Mouse (Mus musculus) ES-CJ7 (cell line): ENCODE measurements around the gene Gm29427.
"Not testable (repeated sequence)": the region's sequence is repeated elsewhere in the genome, so short reads cannot be mapped to it uniquely, and the experiment has no call there.

ENCODE experiments used
- DNase-seq: peaks from one replicate; pipeline ENCODE4 v3.0.0; 2011; ENCODE audit warnings: low read depth, low spot score

The Gm29427 gene

DNA sequence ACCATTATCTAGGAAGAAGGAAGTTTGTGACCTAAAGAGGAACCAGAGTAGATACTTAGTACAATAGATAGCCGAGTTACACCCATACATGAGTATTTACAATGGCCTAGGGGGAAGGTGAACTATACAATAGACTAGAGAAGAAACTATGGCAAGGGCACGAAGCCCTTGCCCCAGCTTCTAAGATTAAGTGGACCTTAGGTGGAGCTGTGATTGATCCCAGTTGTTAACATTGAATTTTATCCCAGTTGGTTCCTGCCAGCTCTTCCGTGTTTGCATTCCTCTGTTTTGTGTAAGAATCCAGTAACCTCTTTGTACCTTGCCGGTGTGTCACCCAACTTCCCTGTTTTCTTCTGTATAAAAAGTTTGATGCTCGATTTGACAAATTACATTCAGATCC is 52.0 kb downstream of the Gm29427 start:
- DNase-seq: peak; percentile 4

DNA sequence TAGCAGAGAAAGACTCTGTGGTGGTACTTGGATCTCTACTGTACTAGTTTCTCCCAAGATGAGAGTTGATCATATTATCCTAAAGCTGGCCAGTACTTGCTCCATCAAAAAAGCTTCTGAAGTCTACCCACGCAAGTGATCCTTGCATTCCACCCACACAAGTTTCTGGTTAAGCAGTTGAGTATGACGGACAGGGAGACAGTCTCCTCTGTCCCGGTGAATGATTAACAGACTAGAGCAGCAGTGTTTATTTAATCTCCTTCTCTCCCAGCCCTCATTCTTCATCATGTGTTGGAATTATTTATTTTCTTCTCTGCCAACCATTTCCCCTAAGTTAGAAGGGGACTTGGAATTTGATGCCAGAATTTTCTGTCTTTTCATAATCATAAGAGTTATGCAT is 54.1 kb downstream of the Gm29427 start, which contains the start of gene C4bp:
Gene C4bp, minus strand, starts transcription at position 179 of the 400 bp plus-strand sequence.
- DNase-seq: no peak

DNA sequence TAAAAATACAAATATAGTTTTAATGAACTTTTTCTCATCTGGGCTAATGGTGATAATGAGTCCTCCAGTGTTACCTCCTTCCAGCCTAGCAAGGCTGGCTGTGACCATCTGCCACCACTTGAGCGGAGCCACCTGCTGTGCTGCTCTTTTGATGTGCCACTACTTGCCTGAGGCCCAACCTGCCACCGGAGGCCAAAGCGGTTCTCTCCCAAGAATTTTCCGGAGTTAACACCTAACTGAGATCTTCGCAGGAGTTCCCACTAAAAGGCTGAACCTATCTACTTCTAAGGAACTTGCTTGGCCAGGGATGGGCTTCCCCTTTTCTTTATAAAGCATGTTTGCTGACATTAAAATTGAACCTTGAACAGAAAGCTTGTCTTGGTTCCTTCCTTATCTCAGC is 56.0 kb downstream of the Gm29427 start:
- not testable (repeated sequence) for DNase-seq

DNA sequence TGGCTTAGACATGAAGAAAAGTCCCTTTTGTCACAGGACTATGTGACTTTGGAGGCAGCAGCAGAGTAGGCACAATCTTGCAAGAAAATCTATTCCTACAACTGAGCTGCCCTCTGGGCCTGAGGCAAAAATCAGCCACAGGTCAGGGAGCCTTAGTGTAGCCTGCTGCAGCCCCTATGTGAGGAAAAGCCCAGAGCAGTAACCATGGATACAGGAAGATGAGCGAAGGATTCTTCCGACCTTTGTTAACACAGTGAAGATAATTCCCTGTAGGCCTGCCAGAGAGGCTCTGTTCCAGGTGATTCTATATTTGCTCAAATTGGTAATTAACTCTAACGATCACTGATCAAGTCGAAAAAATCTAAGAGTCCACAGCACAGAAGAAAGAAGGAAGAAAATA is 71.5 kb downstream of the Gm29427 start:
- DNase-seq: no peak

DNA sequence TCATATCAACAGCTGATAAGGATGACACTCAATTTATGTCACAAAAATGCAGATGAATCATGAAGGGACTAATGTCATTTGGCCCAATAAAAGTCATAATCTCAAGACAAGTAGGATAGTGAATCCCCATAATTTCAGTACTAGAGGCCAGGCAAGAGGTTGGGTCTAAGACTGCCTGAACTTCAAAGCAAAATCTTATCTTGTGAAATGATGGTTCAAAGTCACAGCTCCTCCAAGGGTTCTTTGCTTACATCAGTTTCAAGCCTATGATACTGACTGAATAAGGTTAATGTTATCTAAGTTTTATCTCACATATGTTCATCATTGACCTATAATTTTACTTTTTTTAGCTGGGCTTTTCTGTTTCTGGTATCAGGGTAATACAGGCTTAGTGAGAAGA is 74.6 kb downstream of the Gm29427 start:
- DNase-seq: no peak

DNA sequence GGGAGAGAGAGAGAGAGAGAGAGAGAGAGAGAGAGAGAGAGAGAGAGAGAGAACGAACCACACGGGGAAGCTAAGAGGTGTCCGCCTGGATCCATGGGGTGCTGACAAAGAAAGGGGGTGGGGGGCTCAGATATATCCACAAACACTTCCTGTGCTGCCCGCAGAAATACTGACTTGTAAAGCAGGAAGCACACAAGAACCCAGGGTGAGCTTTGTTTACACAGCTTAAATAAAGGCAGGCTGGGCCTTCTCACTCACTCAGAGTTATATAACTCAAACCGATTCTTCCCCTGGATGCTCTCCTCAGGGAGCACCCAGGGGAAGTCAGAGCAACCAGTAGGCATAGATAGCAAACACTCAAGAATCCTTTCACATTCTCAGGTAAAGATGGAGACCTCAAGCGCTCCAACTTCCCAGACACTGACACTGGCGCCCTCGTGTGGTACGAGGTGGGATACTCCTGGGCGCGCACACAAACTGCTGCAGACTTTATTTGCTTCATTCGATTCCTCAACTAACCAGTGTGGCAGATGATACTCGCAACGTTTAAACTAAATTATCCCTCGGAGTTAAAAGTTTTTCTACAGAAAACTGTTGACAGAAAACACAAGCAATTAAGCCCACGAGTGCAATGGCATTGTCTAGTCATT is 81.7 kb downstream of the Gm29427 start:
- peak; percentile 83 for DNase-seq

DNA sequence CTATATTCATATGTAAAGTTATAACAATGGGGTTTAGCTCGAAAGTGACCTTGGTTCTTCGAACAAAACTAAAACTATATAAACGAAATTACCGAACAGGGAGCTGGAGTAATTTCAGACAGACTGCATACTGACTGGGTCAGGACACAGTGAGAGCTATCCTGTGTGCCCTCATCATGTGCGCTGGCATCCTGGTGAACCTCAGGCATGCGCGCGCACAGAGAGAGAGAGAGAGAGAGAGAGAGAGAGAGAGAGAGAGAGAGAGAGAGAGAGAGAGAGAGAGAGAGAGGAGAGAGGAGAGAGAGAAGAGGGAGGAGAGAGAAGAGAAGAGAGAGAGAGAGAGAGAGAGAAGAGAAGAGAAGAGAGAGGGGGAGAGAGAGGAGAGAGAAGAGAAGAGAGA is 82.3 kb downstream of the Gm29427 start:
- no peak for DNase-seq

DNA sequence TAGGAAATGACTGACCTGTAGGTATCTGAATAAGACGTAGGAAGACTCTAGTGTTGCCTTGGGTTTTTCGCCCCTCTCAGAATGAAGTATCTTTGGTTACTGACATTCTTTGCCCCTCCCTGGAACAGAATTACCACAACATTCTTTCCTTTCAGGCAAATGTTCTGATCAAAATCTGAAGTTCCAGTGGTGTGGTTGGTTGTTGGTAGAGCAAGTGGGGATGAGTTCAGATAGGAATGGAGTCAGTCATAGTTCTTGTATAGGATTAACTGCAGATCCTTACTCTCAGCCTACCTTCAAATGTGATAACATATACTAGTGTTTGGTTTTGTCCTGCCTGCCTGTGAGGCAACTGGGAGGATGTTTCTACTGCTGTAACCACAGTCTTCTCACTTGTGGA is 86.1 kb downstream of the Gm29427 start, which contains the start of gene Zp3r:
Gene Zp3r, minus strand, starts transcription at position 101 of the 400 bp plus-strand sequence.
- no peak for DNase-seq
